Mouse (Mus musculus) gastrocnemius, postnatal 10 days (tissue): ENCODE measurements around the gene 4930583I09Rik. TPM values are rescaled to one million over a fixed set of nuclear protein-coding genes. Genes with fewer than 3 reads are reported as not detected.

Experiments used
- DNase-seq: peaks from one replicate; pipeline ENCODE4 v3.0.0; 2021; ENCODE audit warnings: mixed read lengths
- total RNA-seq, 2 experiments: library from RNA; stranded (reverse); gene quantifications; 2 replicates each; pipeline ENCODE4 v1.2.3; 2021

The 4930583I09Rik gene
- total RNA-seq, 2 experiments from 2014 or later: not detected

DNA sequence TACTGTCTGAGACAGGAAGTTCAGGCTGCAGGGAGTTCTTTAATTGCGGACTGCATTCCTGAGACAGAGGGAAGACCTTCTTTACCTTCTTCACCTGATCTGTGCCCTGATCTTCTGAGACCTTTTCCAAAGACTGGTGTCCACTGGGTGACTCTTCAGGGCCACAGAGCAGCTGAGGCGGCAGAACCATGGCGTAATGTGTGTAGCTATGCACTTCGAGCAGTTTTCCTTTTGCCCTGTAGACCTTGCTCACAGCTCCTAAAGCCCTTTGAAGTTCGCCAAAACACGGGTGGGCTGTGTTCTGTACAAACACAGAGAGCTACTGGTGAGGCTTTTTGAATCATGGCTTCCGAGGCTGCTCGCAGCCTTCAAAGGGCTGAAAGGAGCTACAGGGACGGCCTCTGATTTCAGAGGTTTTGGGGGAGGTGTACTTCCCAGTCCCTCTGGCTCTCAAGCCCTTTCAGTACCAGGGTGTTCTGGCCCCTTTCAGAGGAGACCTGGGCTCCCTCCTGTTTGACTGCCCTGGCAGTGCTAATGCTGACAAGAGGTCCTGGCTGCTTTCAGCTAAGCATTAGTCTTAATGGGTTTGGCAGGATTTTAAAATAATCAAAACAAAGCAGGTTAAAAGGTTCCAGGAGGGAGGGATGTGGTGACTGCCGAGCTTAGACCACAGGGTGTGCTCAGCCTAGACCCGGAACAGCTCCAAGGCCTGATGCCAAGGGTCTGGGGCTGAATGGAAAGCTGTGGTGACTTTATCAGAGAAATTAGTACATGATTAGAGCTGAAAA, 33.5 kb downstream of the 4930583I09Rik start:
- DNase-seq: no peak

GRCm38 (mm10) chr17:64792623-64793022, 43.2 kb downstream of the 4930583I09Rik start:
- no peak for DNase-seq

DNA sequence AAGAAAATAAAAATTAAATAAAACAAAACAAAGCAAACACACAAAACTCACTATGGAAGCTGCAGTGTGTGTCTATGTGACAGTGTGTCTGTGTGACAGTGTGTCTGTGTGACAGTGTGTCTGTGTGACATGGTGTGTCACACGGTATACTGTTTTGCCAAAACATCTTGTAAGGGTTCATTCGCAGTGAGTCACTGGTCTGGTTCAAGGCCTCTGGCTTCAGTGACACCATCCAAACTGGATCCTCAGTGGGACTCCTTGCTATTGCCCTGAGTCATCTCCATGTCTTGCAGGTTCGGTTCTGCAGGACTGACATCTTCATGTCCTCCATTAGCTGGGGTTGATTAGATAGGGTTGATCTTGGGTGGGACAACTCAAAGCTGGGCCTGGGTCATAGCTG, 43.8 kb downstream of the 4930583I09Rik start:
- DNase-seq: no peak

GRCm38 (mm10) chr17:64789175-64789574, 46.7 kb downstream of the 4930583I09Rik start:
- DNase-seq: no peak

DNA sequence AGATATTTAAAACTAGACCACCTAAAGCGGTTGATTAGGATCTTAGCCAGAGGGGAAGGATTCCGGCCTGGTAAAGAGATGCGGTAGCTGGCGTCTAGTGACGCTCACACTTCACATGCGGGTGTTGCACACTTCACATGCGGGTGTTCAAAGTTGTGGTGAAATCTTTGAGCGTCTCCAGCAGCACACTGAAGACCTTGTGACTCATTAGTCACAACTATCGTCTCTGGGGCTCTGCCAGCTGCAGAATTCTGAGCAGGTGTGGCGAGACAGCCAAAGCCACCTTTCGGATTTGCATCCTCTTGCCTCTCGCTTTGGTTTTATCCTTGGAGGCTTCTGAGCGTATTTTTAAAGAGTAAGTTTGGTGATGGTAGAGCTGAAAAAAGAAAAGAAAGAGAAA, 47.6 kb downstream of the 4930583I09Rik start:
- DNase-seq: no peak

DNA sequence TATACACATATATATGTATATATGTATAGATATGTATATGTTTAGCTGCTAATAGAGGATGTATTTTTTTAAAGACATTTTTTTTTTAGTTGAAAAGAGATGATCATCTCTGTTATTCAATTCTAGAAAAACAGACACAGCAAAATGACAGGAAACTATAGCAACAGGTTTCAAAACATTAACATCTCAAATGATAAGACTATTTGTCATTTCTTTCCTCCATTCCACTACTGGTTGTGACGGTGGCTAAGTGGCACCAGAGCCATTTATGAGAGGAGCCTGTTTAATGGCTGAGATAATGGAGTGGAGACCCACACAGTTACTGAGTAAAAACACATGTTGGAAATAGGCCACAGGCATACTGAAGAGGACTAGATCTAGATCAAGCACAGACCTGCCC, 49.9 kb downstream of the 4930583I09Rik start:
- DNase-seq: no peak

Other genes starting within 250 kb of the 4930583I09Rik start
- 10 to 100 TPM; 26.8 to 35.2 TPM for gene Man2a1, start 235.3 kb downstream of the 4930583I09Rik start, total RNA-seq